Mouse (Mus musculus) liver, embryonic 14.5 days (tissue): ENCODE measurements around the gene Nfam1.

Source experiments
- CTCF ChIP-seq: IDR thresholded peaks from 2 replicates; pipeline ENCODE4 v1.5.1; 2016; ENCODE audit warnings: antibody characterized with exemption, low read depth, control low read depth
- EP300 ChIP-seq: IDR thresholded peaks from 2 replicates; pipeline ENCODE4 v1.6.1; 2016; ENCODE audit warnings: antibody characterized with exemption, low read depth

GRCm38 (mm10) chr15:83059233-83059660, 26.1 kb upstream of the Nfam1 start:
- TF ChIP-seq CTCF (no peak), EP300 (peak; percentile 69)
